Mouse (Mus musculus): ENCODE results near the gene Araf.

DNA sequence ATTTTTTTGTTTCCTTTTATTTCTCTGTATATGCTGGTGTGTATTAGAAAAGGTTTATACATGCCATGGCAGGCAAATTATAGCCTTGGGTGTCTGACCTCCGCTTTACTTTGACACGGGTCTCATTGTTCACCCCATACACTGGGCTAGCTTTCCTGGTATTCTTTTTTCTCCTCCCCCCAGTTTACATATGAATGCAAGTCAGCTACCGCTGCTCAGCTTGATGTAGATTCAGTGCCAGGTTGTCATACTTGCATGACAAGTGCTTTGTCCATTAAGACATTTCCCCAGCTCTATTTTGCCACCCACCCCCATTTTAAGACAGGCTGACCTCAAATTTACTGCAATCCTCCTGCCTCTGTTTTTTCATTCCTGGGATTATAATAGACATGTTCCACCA is 77.6 kb downstream of the Araf start:
- TF ChIP-seq CTCF (IDR thresholded peaks at IDR 0.05; ENCODE audit: insufficient read depth, low read depth, low read length) (no peak), POLR2A (IDR thresholded peaks at IDR 0.05; ENCODE audit: insufficient read depth, low read depth, low read length) (no peak)

Measured in olfactory bulb, adult 2 months (tissue).